Mouse (Mus musculus) midbrain, postnatal 0 days (tissue): ENCODE data around the gene A230050P20Rik. TPM values are rescaled to one million over a fixed set of nuclear protein-coding genes. Genes with fewer than 3 reads are reported as not detected.
A peak's percentile ranks its signal among the peaks of the same experiment; 100 is the strongest.
"Not testable (repeated sequence)": the region's sequence is repeated elsewhere in the genome, so short reads cannot be mapped to it uniquely, and the experiment has no call there.

Source experiments
- ATAC-seq: fragments of 200-750 bp; cut with Nextera tagmentation; 2 replicates; pipeline ENCODE4 v1.8.0; 2017; ENCODE audit warnings: moderate number of reproducible peaks, mild to moderate bottlenecking, moderate TSS enrichment, moderate library complexity; ENCODE audit not compliant: low FRiP score
- DNase-seq: peaks from one replicate; pipeline ENCODE4 v3.0.0-alpha.2; 2015; ENCODE audit warnings: low spot score
- H3K27ac ChIP-seq: fragments of 300-500 bp; sonication (generic); 2 replicates; pipeline ENCODE4 v1.5.1; 2014; ENCODE audit warnings: low read depth, mild to moderate bottlenecking, low read length, mixed read lengths
- H3K27me3 ChIP-seq: fragments of 300-500 bp; sonication (generic); 2 replicates; pipeline ENCODE4 v1.6.1; 2014; ENCODE audit warnings: low read length, control low read depth, mixed read lengths; ENCODE audit not compliant: insufficient read depth
- H3K36me3 ChIP-seq: fragments of 300-500 bp; sonication (generic); 2 replicates; pipeline ENCODE4 v1.6.1; 2014; ENCODE audit warnings: low read length, control low read depth, mixed read lengths; ENCODE audit not compliant: insufficient read depth
- H3K4me1 ChIP-seq: fragments of 300-500 bp; sonication (generic); 2 replicates; pipeline ENCODE4 v1.6.1; 2014; ENCODE audit warnings: mild to moderate bottlenecking, control low read depth, antibody characterized with exemption, low read length, mixed read lengths; ENCODE audit not compliant: insufficient read depth
- H3K4me2 ChIP-seq: fragments of 300-500 bp; sonication (generic); 2 replicates; pipeline ENCODE4 v1.6.1; 2014; ENCODE audit warnings: low read depth, mild to moderate bottlenecking, low read length, mixed read lengths; ENCODE audit not compliant: poor library complexity, severe bottlenecking
- H3K4me3 ChIP-seq: fragments of 300-500 bp; sonication (generic); 2 replicates; pipeline ENCODE4 v1.5.1; 2014; ENCODE audit warnings: low read depth, mild to moderate bottlenecking, low read length, moderate library complexity
- H3K9ac ChIP-seq: fragments of 300-500 bp; sonication (generic); replicated peaks from 2 replicates; pipeline ENCODE4 v1.6.1; 2014; ENCODE audit warnings: mild to moderate bottlenecking, low read length, moderate library complexity, mixed read lengths; ENCODE audit not compliant: poor library complexity, severe bottlenecking
- H3K9me3 ChIP-seq: fragments of 300-500 bp; sonication (generic); 2 replicates; pipeline ENCODE4 v1.6.1; 2016; ENCODE audit warnings: low read length, control low read depth
- CTCF ChIP-seq: IDR thresholded peaks from 2 replicates; pipeline ENCODE4 v1.5.1; 2016; ENCODE audit warnings: antibody characterized with exemption, mild to moderate bottlenecking
- whole genome bisulfite sequencing: fragments of 180-500 bp; shearing (Covaris S2); extraction: QIAGEN DNeasy Blood & Tissue Kit; methylation state at CpG from one replicate; pipeline ENCODE4 v1.1.7; 2014; 5-methylcytosine and 5-hydroxymethylcytosine counted together
- polyA plus RNA-seq: library from polyadenylated mRNA; unstranded; fragments of >200 nt; fragmentation: Nextera tagmentation; extraction: Ambion mirVana; gene quantifications from 2 replicates; pipeline ENCODE4 v1.2.1, GENCODE M21; 2015
- total RNA-seq: library from RNA; depleted of rRNA; stranded (reverse); fragments of >200 nt; gene quantifications from 2 replicates; pipeline ENCODE4 v1.2.3, GENCODE M21; 2014

A230050P20Rik gene
- total and polyA plus RNA-seq, 2 experiments from 2014 or later = 28.5 to 30.6 TPM

DNA sequence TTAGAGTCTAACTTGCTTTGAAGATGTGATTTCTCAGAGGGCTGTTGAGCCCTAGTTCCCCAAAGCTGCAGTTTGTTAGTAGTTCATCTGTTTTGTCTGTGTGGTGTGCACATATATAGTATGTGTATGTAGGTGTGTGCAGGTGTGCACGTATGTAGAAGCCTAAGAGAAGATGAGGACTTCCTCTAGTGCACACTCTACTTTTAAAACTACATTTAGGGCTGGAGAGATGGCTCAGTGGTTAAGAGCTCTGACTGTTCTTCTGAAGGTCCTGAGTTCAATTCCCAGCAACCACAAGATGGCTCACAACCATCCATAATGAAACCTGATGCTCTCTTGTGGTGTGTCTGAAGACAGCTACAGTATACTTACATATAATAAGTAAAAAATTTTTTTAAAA is 33.6 kb upstream of the A230050P20Rik start:
- no peaks in the 10 kb centered on the region for H3K36me3 ChIP-seq
- H3K9ac ChIP-seq = no peak overlapping the region
- DNase-seq (no peak), ATAC-seq (no peak)
- no peak for TF ChIP-seq CTCF
- H3K9me3 ChIP-seq = no peaks in the 10 kb centered on the region
- H3K4me3 ChIP-seq = no peak overlapping the region
- no peak overlapping the region for H3K4me2 ChIP-seq
- no peak overlapping the region for H3K27ac ChIP-seq
- no peaks in the 10 kb centered on the region for H3K27me3 ChIP-seq
- WGBS = 73% methylated on average over 1 of the region's 1 CpGs
- H3K4me1 ChIP-seq = no peaks in the 10 kb centered on the region

GRCm38 (mm10) chr9:20835431-20835954 is 32.9 kb upstream of the A230050P20Rik start:
- not testable (repeated sequence) for DNase-seq, ATAC-seq, H3K27me3 ChIP-seq, H3K4me2 ChIP-seq, H3K9me3 ChIP-seq, H3K9ac ChIP-seq, H3K27ac ChIP-seq, H3K36me3 ChIP-seq, H3K4me3 ChIP-seq, H3K4me1 ChIP-seq
- 91% methylated on average over 9 of the region's 11 CpGs for WGBS

- Histone ChIP-seq H3K27ac (no peak overlapping the region), H3K9me3 (no peaks in the 10 kb centered on the region), H3K4me2 (no peak overlapping the region), H3K4me1 (no peaks in the 10 kb centered on the region), H3K27me3 (no peaks in the 10 kb centered on the region), H3K9ac (no peak overlapping the region), H3K36me3 (no peaks in the 10 kb centered on the region), H3K4me3 (no peak overlapping the region)
- TF ChIP-seq CTCF = no peak
- 85% methylated on average over 9 of the region's 9 CpGs for WGBS
- DNase-seq = no peak
- ATAC-seq = no peak
Observed at GRCm38 (mm10) chr9:20837184-20837947, 31.1 kb upstream of the A230050P20Rik start.

DNA sequence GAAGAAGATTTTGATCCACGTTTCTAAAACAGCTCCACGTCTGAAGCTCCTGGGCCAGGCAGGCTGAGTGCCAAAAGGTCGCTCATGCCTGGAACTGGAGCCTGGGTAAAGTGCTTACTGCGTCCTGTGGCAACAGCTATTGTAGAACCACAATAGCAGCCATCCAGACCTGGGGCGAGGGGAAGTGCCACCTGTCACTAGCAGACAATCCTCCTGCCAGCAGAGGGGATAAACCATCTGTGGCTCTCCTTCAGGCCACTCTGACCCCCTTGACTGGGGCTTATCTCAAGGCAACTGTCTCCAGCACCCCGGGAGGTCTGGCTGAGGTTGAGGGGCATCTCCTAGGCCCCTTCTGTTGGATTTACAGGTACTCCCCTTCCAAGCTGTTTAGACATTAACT is 29.5 kb upstream of the A230050P20Rik start:
- WGBS = 42% methylated on average over 6 of the region's 6 CpGs
- DNase-seq (no peak), ATAC-seq (no peak)
- H3K4me3 ChIP-seq = no peak overlapping the region
- H3K36me3 ChIP-seq = no peaks in the 10 kb centered on the region
- no peaks in the 10 kb centered on the region for H3K27me3 ChIP-seq
- H3K9ac ChIP-seq = no peak overlapping the region
- H3K4me2 ChIP-seq = no peak overlapping the region
- no peak for TF ChIP-seq CTCF
- no peaks in the 10 kb centered on the region for H3K9me3 ChIP-seq
- no peak overlapping the region for H3K27ac ChIP-seq
- no peaks in the 10 kb centered on the region for H3K4me1 ChIP-seq

DNA sequence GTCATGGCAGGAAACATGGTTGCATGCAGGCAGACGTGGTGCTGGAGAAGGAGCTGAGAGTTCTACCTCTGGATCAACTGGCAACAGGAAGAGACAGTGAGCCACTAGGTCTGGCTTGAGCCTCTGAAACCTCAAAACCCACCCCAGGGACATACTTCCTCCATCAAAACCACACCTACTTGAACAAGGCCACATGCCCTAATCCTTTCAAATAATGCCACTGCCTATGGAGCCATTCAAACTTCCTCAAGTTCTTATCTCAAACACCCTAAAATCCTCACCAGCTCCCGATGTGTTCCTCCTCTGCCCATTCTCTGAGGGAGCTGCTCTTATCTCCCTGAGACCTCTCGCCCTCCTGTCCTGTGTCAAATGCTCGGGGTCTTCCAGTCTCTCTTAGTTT is 26.2 kb upstream of the A230050P20Rik start:
- H3K4me3 ChIP-seq = no peak overlapping the region
- TF ChIP-seq CTCF = no peak
- ATAC-seq (no peak), DNase-seq (no peak)
- 66% methylated on average over 4 of the region's 4 CpGs for WGBS
- H3K9ac ChIP-seq = no peak overlapping the region
- no peak overlapping the region for H3K27ac ChIP-seq
- H3K36me3 ChIP-seq = no peaks in the 10 kb centered on the region
- no peaks in the 10 kb centered on the region for H3K27me3 ChIP-seq
- no peaks in the 10 kb centered on the region for H3K4me1 ChIP-seq
- H3K4me2 ChIP-seq = no peak overlapping the region
- no peaks in the 10 kb centered on the region for H3K9me3 ChIP-seq

DNA sequence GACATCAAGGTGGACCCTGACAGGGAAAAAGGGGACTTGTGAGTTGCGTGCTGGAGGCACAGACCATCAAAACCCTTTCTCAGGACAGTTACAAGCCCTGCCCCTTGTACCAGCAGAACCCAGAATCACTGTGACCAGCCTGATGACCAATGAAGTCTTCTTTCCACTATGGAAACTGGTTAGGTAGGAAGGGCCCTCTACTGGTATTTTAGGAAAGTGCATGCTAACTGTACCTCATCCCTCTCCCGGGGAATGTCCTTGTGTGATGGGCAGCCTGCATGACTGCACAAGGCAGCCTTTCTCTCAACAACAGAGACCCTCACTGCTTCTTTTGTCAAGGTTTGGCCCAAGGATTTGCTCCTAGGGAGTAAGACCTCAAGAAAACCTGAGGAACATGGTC is 25.8 kb upstream of the A230050P20Rik start:
- Histone ChIP-seq H3K4me1 (no peaks in the 10 kb centered on the region), H3K9ac (no peak overlapping the region), H3K9me3 (no peaks in the 10 kb centered on the region), H3K27me3 (no peaks in the 10 kb centered on the region), H3K36me3 (no peaks in the 10 kb centered on the region), H3K27ac (no peak overlapping the region), H3K4me3 (no peak overlapping the region), H3K4me2 (no peak overlapping the region)
- peak; percentile 72 for TF ChIP-seq CTCF
- ATAC-seq (no peak; the same call in 1 of the 2 replicates), DNase-seq (peak; percentile 52)
- 19% methylated on average over 2 of the region's 2 CpGs for WGBS
